ENCODE assay signal across 8 mouse cellular contexts in the genomic region with DNA sequence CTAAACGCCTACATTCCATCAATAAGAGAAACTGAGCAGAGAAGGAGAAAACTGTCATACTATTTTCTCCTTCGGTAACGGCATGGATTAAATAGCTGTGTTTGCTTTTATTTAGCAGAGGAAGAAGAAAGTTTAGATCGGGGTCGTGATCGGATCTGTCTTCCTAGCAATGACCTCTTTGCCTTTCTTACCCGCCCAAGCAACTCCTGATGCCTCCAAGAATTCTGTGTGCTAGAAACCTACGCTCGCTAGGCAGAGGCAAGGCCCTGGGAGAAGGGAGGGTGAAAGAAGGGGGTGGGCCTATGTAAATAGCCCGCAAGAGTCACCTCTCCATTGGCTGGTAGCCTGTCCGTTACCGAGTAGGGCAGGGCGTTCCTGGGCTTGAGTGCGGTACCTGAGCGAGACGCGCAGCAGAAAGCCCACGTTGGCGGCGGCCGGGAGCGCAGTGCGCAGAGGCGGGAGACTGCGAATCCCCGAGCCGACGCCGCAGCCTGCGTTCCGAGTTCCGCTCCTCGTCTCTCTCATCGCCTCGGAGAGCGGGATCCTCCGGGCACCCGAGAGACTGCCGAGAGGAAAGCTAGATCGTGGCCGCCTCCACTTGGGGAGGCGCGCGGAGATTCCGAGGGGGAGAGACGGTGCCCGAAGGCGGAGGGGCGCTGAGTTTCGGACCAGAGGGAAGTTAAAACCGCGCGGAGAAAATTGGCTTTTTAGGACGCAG. TPM values are rescaled to one million over a fixed set of nuclear protein-coding genes. Genes with fewer than 3 reads are reported as not detected.
DNase-seq lines count a peak whose midpoint lies in the region; ATAC-seq and TF ChIP-seq lines count a peak whose summit lies in the region.

A gene (plus strand): TSS at position 395 of the 718 bp plus-strand sequence.

- peak; percentile 82 for DNase-seq in ES-E14 (ENCODE audit: low read depth, low spot score)
- DNase-seq in cerebellum, adult 8-10 months, result peak; percentile 23
- DNase-seq in frontal cortex, adult 2 months (ENCODE audit: extremely low spot score in 1 of 2, low spot score in 1 of 2), result peak; percentile 73 to 86
- peak; percentile 85 for DNase-seq in heart, postnatal 4 days
- DNase-seq in layer of hippocampus, adult 2 months (ENCODE audit: low spot score in 2 of 2), result peak; percentile 60 to 74
- peak; percentile 57 for DNase-seq in liver, postnatal 0 days
- peak; percentile 85 for DNase-seq in ovary, adult 18-20 months (ENCODE audit: low spot score)
- peak; percentile 33 for DNase-seq in urinary bladder, postnatal 10 days (ENCODE audit: low spot score)

- no peaks in the 10 kb centered on the region for H3K36me3 ChIP-seq in ES-E14 (ENCODE audit: control insufficient read depth, insufficient read depth, low read length, poor library complexity, severe bottlenecking)
- no peaks in the 10 kb centered on the region for H3K36me3 ChIP-seq in liver, postnatal 0 days (replicated peaks; ENCODE audit: insufficient read depth, low read length)

- peak within 1 kb of the TSS; percentile 26 for H3K9ac ChIP-seq in ES-E14 (ENCODE audit: insufficient read depth, low read depth, low read length, poor library complexity, severe bottlenecking)
- H3K9ac ChIP-seq in liver, postnatal 0 days (replicated peaks), result no peak within 1 kb of the TSS

- peak within 1 kb of the TSS; percentile 68 for H3K4me2 ChIP-seq in liver, postnatal 0 days (ENCODE audit: low read depth, low read length)

- H3K27me3 ChIP-seq in liver, postnatal 0 days (ENCODE audit: insufficient read depth, low read length), result peaks cover 47% of the 10 kb centered on the region

- no peak within 1 kb of the TSS for H3K27ac ChIP-seq in ES-E14 (ENCODE audit: insufficient read depth, low read depth, low read length, poor library complexity, severe bottlenecking)
- H3K27ac ChIP-seq in layer of hippocampus, adult 2 months, result no peak within 1 kb of the TSS
- H3K27ac ChIP-seq in liver, postnatal 0 days (ENCODE audit: low read depth), result no peak within 1 kb of the TSS

- in situ Hi-C loops in ES-E14 (cut with MboI; ENCODE audit: low sequenced_read_pairs in 2 of 2, unreplicated experiment in 2 of 2), result no loop called here

- no peak for TF ChIP-seq EP300 in liver, postnatal 0 days (IDR thresholded peaks at IDR 0.05; ENCODE audit: low read depth)

- peaks cover 0 to 5% of the 10 kb centered on the region in 2 experiments; a peak in 1 of 4 replicates for H3K4me1 ChIP-seq in ES-E14 (ENCODE audit: control insufficient read depth in 2 of 2, insufficient read depth in 2 of 2, low read length in 2 of 2, poor library complexity in 1 of 2)
- H3K4me1 ChIP-seq in liver, postnatal 0 days (ENCODE audit: insufficient read depth), result peaks cover 12% of the 10 kb centered on the region

- ATAC-seq in liver, postnatal 0 days, result peak; percentile 79

- TF ChIP-seq CTCF in layer of hippocampus, adult 2 months (conservative IDR thresholded peaks at IDR 0.05), result no peak
- TF ChIP-seq CTCF in liver, postnatal 0 days (IDR thresholded peaks at IDR 0.05; ENCODE audit: low read depth), result no peak

- no peaks in the 10 kb centered on the region for H3K9me3 ChIP-seq in ES-E14 (ENCODE audit: control insufficient read depth, insufficient read depth, low read depth, low read length)
- no peaks in the 10 kb centered on the region for H3K9me3 ChIP-seq in liver, postnatal 0 days (ENCODE audit: low read length)

- WGBS in liver, postnatal 0 days (ENCODE audit: insufficient replicate concordance), result 5% methylated on average over 54 of the region's 54 CpGs

- H3K4me3 ChIP-seq in ES-E14 (ENCODE audit: insufficient read depth in 1 of 2, low read depth in 1 of 2, low read length in 2 of 2, poor library complexity in 1 of 2, severe bottlenecking in 1 of 2), result peak within 1 kb of the TSS; percentile 56 to 60
- H3K4me3 ChIP-seq in layer of hippocampus, adult 2 months, result peak within 1 kb of the TSS; percentile 60
- H3K4me3 ChIP-seq in liver, postnatal 0 days (ENCODE audit: low read depth, low read length), result peak within 1 kb of the TSS; percentile 42

TF ChIP-seq in ES-E14, 5 proteins besides CTCF, POLR2A, EP300 and RAD21:
- TF ChIP-seq CHD2 (IDR thresholded peaks at IDR 0.05; ENCODE audit: low read depth, low read length) (0 out of 2 replicates have a peak, but pooled peaks have one; percentile 22), MAFK (IDR thresholded peaks at IDR 0.05; ENCODE audit: insufficient read depth, low read depth, low read length) (no peak)

RNA-seq across cellular contexts. Expression of the gene that starts here (rescaled TPM):
- total RNA-seq in ES-E14 (2012; rRNA removed), result 1.8 and 2.1 TPM in 2 replicates
- 11.2 and 13.6 TPM in 2 replicates for polyA plus RNA-seq in frontal cortex, adult 2 months (2012; rRNA removed)
- 10 to 100 TPM; 20.7 TPM for total RNA-seq in heart, postnatal 4 days (2021)
- total RNA-seq in layer of hippocampus, adult 2 months (2021), result 1 to 10 TPM; 4.4 to 6.1 TPM
- polyA plus RNA-seq in liver, postnatal 0 days (2015; fragmentation: Nextera tagmentation; extraction: Ambion mirVana), result 0.31 and 0.33 TPM in 2 replicates

Comparison
In these comparisons a context has a peak if more than half of its experiments do, and no peak if none do; other contexts are left out.
1. Peak in DNase-seq, ATAC-seq, H3K4me3 ChIP-seq and H3K4me2 ChIP-seq in liver, postnatal 0 days; RNA of the gene not detected or under 1 TPM.
2. DNase-seq: peak in every context shown above with its lines; median percentile 85 in heart, postnatal 4 days; 85 in ovary, adult 18-20 months; 82 in ES-E14; 80 in frontal cortex, adult 2 months; 67 in layer of hippocampus, adult 2 months; 57 in liver, postnatal 0 days; 33 in urinary bladder, postnatal 10 days; 23 in cerebellum, adult 8-10 months.